Mouse (Mus musculus) hindlimb bud, embryonic 11.5 days (tissue): ENCODE data around the gene Hapln4.
"Not testable (repeated sequence)": the region's sequence is repeated elsewhere in the genome, so short reads cannot be mapped to it uniquely, and the experiment has no call there.

Experiments used
- DNase-seq: peaks from one replicate; pipeline ENCODE4 v3.0.0-alpha.2; 2012; ENCODE audit warnings: low read depth, low spot score; ENCODE audit errors: extremely low spot score

The Hapln4 gene

GRCm38 (mm10) chr8:70083285-70083684 is at the start of gene Hapln4:
Gene Hapln4, plus strand, starts transcription at chr8:70083457.
- no peak for DNase-seq

GRCm38 (mm10) chr8:70037994-70038393 is 45.3 kb upstream of the Hapln4 start:
- no peak for DNase-seq

- no peak for DNase-seq
Observed at GRCm38 (mm10) chr8:70041885-70042546, 41.2 kb upstream of the Hapln4 start.

GRCm38 (mm10) chr8:70042583-70043455 is 40.4 kb upstream of the Hapln4 start, which contains the start of the genes Mau2 and Sugp1:
Gene Mau2, minus strand, starts transcription at chr8:70042734.
Gene Sugp1, plus strand, starts transcription at chr8:70042813.
- peak; percentile 95 for DNase-seq

GRCm38 (mm10) chr8:70043996-70044395 is 39.3 kb upstream of the Hapln4 start:
- no peak for DNase-seq

- DNase-seq = no peak
Observed at GRCm38 (mm10) chr8:70049662-70050061, 33.6 kb upstream of the Hapln4 start.

GRCm38 (mm10) chr8:70050434-70050833 is 32.8 kb upstream of the Hapln4 start:
- not testable (repeated sequence) for DNase-seq

GRCm38 (mm10) chr8:70057721-70058120 is 25.5 kb upstream of the Hapln4 start:
- no peak for DNase-seq

- no peak for DNase-seq
Observed at GRCm38 (mm10) chr8:70071836-70072440, 11.3 kb upstream of the Hapln4 start.

GRCm38 (mm10) chr8:70072441-70073069 is 10.7 kb upstream of the Hapln4 start, which contains the start of gene Tm6sf2:
Gene Tm6sf2, plus strand, starts transcription at chr8:70072924.
- DNase-seq = no peak

- DNase-seq = no peak
Observed at GRCm38 (mm10) chr8:70073120-70073519, 10.1 kb upstream of the Hapln4 start.

GRCm38 (mm10) chr8:70073682-70074081 is 9.6 kb upstream of the Hapln4 start:
- no peak for DNase-seq

GRCm38 (mm10) chr8:70081976-70082375 is 1.3 kb upstream of the Hapln4 start:
- no peak for DNase-seq

GRCm38 (mm10) chr8:70084191-70085065 is 1.2 kb downstream of the Hapln4 start:
- no peak for DNase-seq

- no peak for DNase-seq
Observed at GRCm38 (mm10) chr8:70086151-70086550, 2.9 kb downstream of the Hapln4 start.

- DNase-seq = no peak
Observed at GRCm38 (mm10) chr8:70087237-70087636, 4.0 kb downstream of the Hapln4 start.

- DNase-seq = no peak
Observed at GRCm38 (mm10) chr8:70087836-70088650, 4.8 kb downstream of the Hapln4 start.

- DNase-seq = no peak
Observed at GRCm38 (mm10) chr8:70089296-70089960, 6.2 kb downstream of the Hapln4 start.

GRCm38 (mm10) chr8:70092786-70093185 is 9.5 kb downstream of the Hapln4 start:
- DNase-seq = no peak
